Mouse (Mus musculus): ENCODE measurements around the gene Olfr983. TPM values are rescaled to one million over a fixed set of nuclear protein-coding genes. Genes with fewer than 3 reads are reported as not detected.

The Olfr983 gene
- polyA plus RNA-seq, 1 experiment from 2014 or later = not detected

Other genes starting within 250 kb of the Olfr983 start
- not detected in 2 replicates for gene Olfr972, start 227.2 kb downstream of the Olfr983 start, polyA plus RNA-seq (2016; fragmentation: Nextera tagmentation; extraction: Ambion mirVana)
- not detected in 2 replicates for gene Olfr229, start 186.3 kb downstream of the Olfr983 start, polyA plus RNA-seq (2016; fragmentation: Nextera tagmentation; extraction: Ambion mirVana)
- gene Olfr974, start 156.1 kb downstream of the Olfr983 start, polyA plus RNA-seq (2016; fragmentation: Nextera tagmentation; extraction: Ambion mirVana) = not detected in 2 replicates
- gene Olfr975, start 141.5 kb downstream of the Olfr983 start, polyA plus RNA-seq (2016; fragmentation: Nextera tagmentation; extraction: Ambion mirVana) = 0.06 TPM in 1 of 2 replicates, not detected in the other
- not detected in 2 replicates for gene Olfr976, start 132.5 kb downstream of the Olfr983 start, polyA plus RNA-seq (2016; fragmentation: Nextera tagmentation; extraction: Ambion mirVana)
- not detected in 2 replicates for gene Olfr978, start 101.5 kb downstream of the Olfr983 start, polyA plus RNA-seq (2016; fragmentation: Nextera tagmentation; extraction: Ambion mirVana)
- gene Olfr979, start 90.1 kb downstream of the Olfr983 start, polyA plus RNA-seq (2016; fragmentation: Nextera tagmentation; extraction: Ambion mirVana) = not detected in 2 replicates
- gene Olfr980, start 84.0 kb downstream of the Olfr983 start, polyA plus RNA-seq (2016; fragmentation: Nextera tagmentation; extraction: Ambion mirVana) = not detected in 2 replicates
- gene Olfr981, start 72.1 kb downstream of the Olfr983 start, polyA plus RNA-seq (2016; fragmentation: Nextera tagmentation; extraction: Ambion mirVana) = not detected in 2 replicates
- gene Olfr982, start 19.8 kb downstream of the Olfr983 start, polyA plus RNA-seq (2016; fragmentation: Nextera tagmentation; extraction: Ambion mirVana) = not detected in 2 replicates
- gene Olfr984, start 20.6 kb upstream of the Olfr983 start, polyA plus RNA-seq (2016; fragmentation: Nextera tagmentation; extraction: Ambion mirVana) = not detected in 2 replicates
- gene Olfr985, start 36.6 kb upstream of the Olfr983 start, polyA plus RNA-seq (2016; fragmentation: Nextera tagmentation; extraction: Ambion mirVana) = not detected in 2 replicates
- not detected in 2 replicates for gene Tmem225, start 54.5 kb upstream of the Olfr983 start, polyA plus RNA-seq (2016; fragmentation: Nextera tagmentation; extraction: Ambion mirVana)
- not detected in 2 replicates for gene Olfr986, start 87.3 kb upstream of the Olfr983 start, polyA plus RNA-seq (2016; fragmentation: Nextera tagmentation; extraction: Ambion mirVana)
- 8.2 and 8.4 TPM in 2 replicates for gene Zfp202, start 98.7 kb upstream of the Olfr983 start, polyA plus RNA-seq (2016; fragmentation: Nextera tagmentation; extraction: Ambion mirVana)
- 23.1 and 27.5 TPM in 2 replicates for gene Scn3b, start 175.6 kb upstream of the Olfr983 start, polyA plus RNA-seq (2016; fragmentation: Nextera tagmentation; extraction: Ambion mirVana)

All from forebrain, embryonic 12.5 days (tissue).